Mouse (Mus musculus) lung, embryonic 16.5 days (tissue): ENCODE data around the gene Bcas3. TPM values are rescaled to one million over a fixed set of nuclear protein-coding genes. Genes with fewer than 3 reads are reported as not detected.

Experiments used
- ATAC-seq: fragments of 200-750 bp; cut with Nextera tagmentation; 2 replicates; pipeline ENCODE4 v1.8.0; 2017; ENCODE audit warnings: low read depth, mild to moderate bottlenecking, moderate library complexity
- H3K27ac ChIP-seq: fragments of 300-500 bp; sonication (generic); 2 replicates; pipeline ENCODE4 v1.5.1; 2014; ENCODE audit warnings: mild to moderate bottlenecking, control low read depth, low read length
- H3K27me3 ChIP-seq: fragments of 300-500 bp; sonication (generic); 2 replicates; pipeline ENCODE4 v1.6.1; 2014; ENCODE audit warnings: low read depth, low read length, mixed read lengths; ENCODE audit not compliant: control insufficient read depth, insufficient read depth
- H3K36me3 ChIP-seq: fragments of 300-500 bp; sonication (generic); 2 replicates; pipeline ENCODE4 v1.6.1; 2014; ENCODE audit warnings: low read length; ENCODE audit not compliant: control insufficient read depth, insufficient read depth
- H3K4me1 ChIP-seq: fragments of 300-500 bp; sonication (generic); replicated peaks from 2 replicates; pipeline ENCODE4 v1.6.1; 2014; ENCODE audit warnings: low read length, mixed read lengths; ENCODE audit not compliant: control insufficient read depth, insufficient read depth
- H3K4me2 ChIP-seq: fragments of 300-500 bp; sonication (generic); 2 replicates; pipeline ENCODE4 v1.6.1; 2014; ENCODE audit warnings: low read depth, low read length, control low read depth
- H3K4me3 ChIP-seq: fragments of 300-500 bp; sonication (generic); 2 replicates; pipeline ENCODE4 v1.5.1; 2014; ENCODE audit warnings: mild to moderate bottlenecking, low read length, control low read depth
- H3K9ac ChIP-seq: fragments of 300-500 bp; sonication (generic); 2 replicates; pipeline ENCODE4 v1.6.1; 2014; ENCODE audit warnings: low read length, control low read depth
- H3K9me3 ChIP-seq: fragments of 300-500 bp; sonication (generic); 2 replicates; pipeline ENCODE4 v1.6.1; 2016; ENCODE audit warnings: low read length; ENCODE audit not compliant: control insufficient read depth
- WGBS: fragments of 180-500 bp; shearing (Covaris S2); extraction: QIAGEN DNeasy Blood & Tissue Kit; methylation state at CpG from one replicate; pipeline ENCODE4 v1.1.7; 2014; 5-methylcytosine and 5-hydroxymethylcytosine counted together
- polyA plus RNA-seq: library from polyadenylated mRNA; unstranded; fragments of >200 nt; fragmentation: Nextera tagmentation; extraction: Ambion mirVana; gene quantifications from 2 replicates; pipeline ENCODE4 v1.2.1, GENCODE M21; 2015

Gene Bcas3
- polyA plus RNA-seq, 1 experiment from 2014 or later = 38.4 TPM

GRCm38 (mm10) chr11:85627405-85627804 is 274.4 kb downstream of the Bcas3 start:
- Histone ChIP-seq H3K9ac (0 out of 2 replicates have a peak overlapping the region, but pooled peaks have one; percentile 42), H3K27me3 (no peaks in the 10 kb centered on the region), H3K4me1 (peaks cover 23% of the 10 kb centered on the region), H3K27ac (peak overlapping the region; percentile 57), H3K36me3 (no peaks in the 10 kb centered on the region), H3K9me3 (no peaks in the 10 kb centered on the region), H3K4me3 (no peak overlapping the region), H3K4me2 (peak overlapping the region; percentile 28)
- ATAC-seq = peak; percentile 15; the same call in 1 of the 2 replicates
- 36% methylated on average over 3 of the region's 3 CpGs for WGBS

- peak overlapping the region; percentile 36; the same call in 1 of the 2 replicates for H3K27ac ChIP-seq
- no peaks in the 10 kb centered on the region for H3K9me3 ChIP-seq
- 28% methylated on average over 13 of the region's 13 CpGs for WGBS
- H3K4me3 ChIP-seq = no peak overlapping the region
- no peaks in the 10 kb centered on the region for H3K36me3 ChIP-seq
- H3K27me3 ChIP-seq = no peaks in the 10 kb centered on the region
- H3K4me2 ChIP-seq = no peak overlapping the region
- H3K9ac ChIP-seq = peak overlapping the region; percentile 32; the same call in 1 of the 2 replicates
- ATAC-seq = no peak
- H3K4me1 ChIP-seq = peaks cover 29% of the 10 kb centered on the region
These were observed 275.5 kb downstream of the Bcas3 start for GRCm38 (mm10) chr11:85628303-85629063.

- 51% methylated on average over 2 of the region's 2 CpGs for WGBS
- Histone ChIP-seq H3K36me3 (no peaks in the 10 kb centered on the region), H3K4me3 (no peak overlapping the region), H3K9ac (no peak overlapping the region), H3K9me3 (no peaks in the 10 kb centered on the region), H3K27me3 (no peaks in the 10 kb centered on the region), H3K4me1 (peaks cover 21% of the 10 kb centered on the region), H3K27ac (no peak overlapping the region), H3K4me2 (no peak overlapping the region)
- no peak; the same call in 1 of the 2 replicates for ATAC-seq
These were observed 279.6 kb downstream of the Bcas3 start for GRCm38 (mm10) chr11:85632568-85632981.

DNA sequence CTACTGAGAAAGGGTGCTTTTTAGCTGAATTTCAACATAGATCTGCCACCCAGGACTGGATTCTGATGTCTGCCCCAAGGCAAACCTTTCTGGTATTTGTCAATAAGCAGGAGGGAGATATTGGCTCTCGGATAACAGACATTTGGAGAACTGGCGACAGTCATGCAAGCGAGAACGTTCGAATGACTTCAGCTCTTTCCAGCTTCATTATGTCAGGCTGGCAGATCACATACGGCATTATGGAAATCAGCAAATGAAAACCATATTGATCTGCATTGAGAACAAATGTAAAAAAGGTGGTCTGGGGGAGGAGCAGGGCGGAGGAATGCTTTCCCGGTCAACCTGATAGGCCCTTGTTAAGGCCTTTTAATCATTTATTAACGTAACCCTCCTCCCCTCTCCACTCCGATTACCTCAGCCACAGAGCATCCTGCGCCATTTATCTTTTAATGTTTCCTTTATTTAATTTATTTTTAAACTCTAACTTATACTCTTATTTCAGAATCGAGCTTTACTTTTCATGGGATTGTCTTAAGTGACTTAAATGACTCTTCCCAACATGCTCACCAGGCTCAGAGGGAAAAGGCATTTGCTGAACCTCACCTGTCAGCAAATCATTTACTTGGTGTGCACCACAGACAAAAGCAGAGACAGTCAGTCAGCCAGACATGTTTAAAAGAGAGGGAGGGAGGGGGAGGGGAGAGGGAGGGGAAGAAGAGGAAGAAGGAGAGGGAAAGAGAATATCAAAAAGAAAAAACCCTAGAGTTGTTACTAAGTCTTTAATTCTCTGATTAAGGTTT is 285.9 kb downstream of the Bcas3 start:
- Histone ChIP-seq H3K4me2 (no peak overlapping the region), H3K9me3 (no peaks in the 10 kb centered on the region), H3K9ac (no peak overlapping the region), H3K4me1 (peaks cover 12% of the 10 kb centered on the region; the same call in 1 of the 2 replicates), H3K36me3 (no peaks in the 10 kb centered on the region), H3K4me3 (no peak overlapping the region), H3K27ac (no peak overlapping the region), H3K27me3 (no peaks in the 10 kb centered on the region)
- no peak for ATAC-seq
- WGBS = 40% methylated on average over 12 of the region's 12 CpGs

GRCm38 (mm10) chr11:85640659-85641058 is 287.7 kb downstream of the Bcas3 start:
- peak; percentile 85 for ATAC-seq
- H3K9ac ChIP-seq = peak overlapping the region; percentile 25
- H3K4me3 ChIP-seq = no peak overlapping the region

GRCm38 (mm10) chr11:85641486-85641885 is 288.5 kb downstream of the Bcas3 start:
- no peak overlapping the region for H3K9ac ChIP-seq
- ATAC-seq = no peak
- H3K27me3 ChIP-seq = no peaks in the 10 kb centered on the region
- peaks cover 26% of the 10 kb centered on the region for H3K4me1 ChIP-seq
- H3K27ac ChIP-seq = peak overlapping the region; percentile 63
- H3K9me3 ChIP-seq = no peaks in the 10 kb centered on the region
- 64% methylated on average over 4 of the region's 4 CpGs for WGBS
- H3K4me2 ChIP-seq = peak overlapping the region; percentile 30; the same call in 1 of the 2 replicates
- no peak overlapping the region for H3K4me3 ChIP-seq
- no peaks in the 10 kb centered on the region for H3K36me3 ChIP-seq

More at GRCm38 (mm10) chr11:85640659-85641058, 287.7 kb downstream of the Bcas3 start:
- Histone ChIP-seq H3K9me3 (no peaks in the 10 kb centered on the region), H3K36me3 (no peaks in the 10 kb centered on the region), H3K4me2 (peak overlapping the region; percentile 30), H3K27ac (peak overlapping the region; percentile 83), H3K4me1 (peaks cover 25% of the 10 kb centered on the region), H3K27me3 (no peaks in the 10 kb centered on the region)
- WGBS = 19% methylated on average over 5 of the region's 5 CpGs

GRCm38 (mm10) chr11:85642591-85642990 is 289.6 kb downstream of the Bcas3 start:
- no peak overlapping the region for H3K4me3 ChIP-seq
- H3K9ac ChIP-seq = 0 out of 2 replicates have a peak overlapping the region, but pooled peaks have one; percentile 3
- no peak overlapping the region for H3K4me2 ChIP-seq
- H3K9me3 ChIP-seq = no peaks in the 10 kb centered on the region
- no peaks in the 10 kb centered on the region for H3K36me3 ChIP-seq
- H3K27me3 ChIP-seq = no peaks in the 10 kb centered on the region
- WGBS = 46% methylated on average over 6 of the region's 6 CpGs
- no peak for ATAC-seq
- H3K27ac ChIP-seq = peak overlapping the region; percentile 79
- peaks cover 23% of the 10 kb centered on the region for H3K4me1 ChIP-seq

DNA sequence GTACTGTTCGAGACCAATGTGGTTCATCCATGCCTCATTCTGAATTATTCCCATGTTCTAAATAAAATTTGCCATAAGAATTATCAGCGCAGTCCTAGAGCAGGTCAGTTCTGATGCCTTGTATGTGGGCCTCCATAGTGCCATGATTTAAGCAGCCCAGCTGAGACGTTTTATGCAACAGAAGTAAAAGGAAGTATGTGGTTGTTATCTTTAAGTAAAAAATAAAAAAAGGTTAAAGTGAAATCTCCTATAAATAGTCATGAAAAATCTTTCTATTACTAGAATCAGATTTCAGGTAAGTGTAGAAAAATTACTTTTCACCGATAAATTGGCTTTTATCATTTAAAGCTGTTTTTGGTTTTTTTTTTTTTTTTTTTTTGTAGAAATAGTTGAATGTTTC is 290.1 kb downstream of the Bcas3 start:
- H3K9ac ChIP-seq = 0 out of 2 replicates have a peak overlapping the region, but pooled peaks have one; percentile 3
- no peaks in the 10 kb centered on the region for H3K36me3 ChIP-seq
- no peak overlapping the region for H3K4me3 ChIP-seq
- no peak for ATAC-seq
- peak overlapping the region; percentile 79 for H3K27ac ChIP-seq
- peaks cover 23% of the 10 kb centered on the region for H3K4me1 ChIP-seq
- H3K27me3 ChIP-seq = no peaks in the 10 kb centered on the region
- no peaks in the 10 kb centered on the region for H3K9me3 ChIP-seq
- 77% methylated on average over 4 of the region's 4 CpGs for WGBS
- H3K4me2 ChIP-seq = no peak overlapping the region

DNA sequence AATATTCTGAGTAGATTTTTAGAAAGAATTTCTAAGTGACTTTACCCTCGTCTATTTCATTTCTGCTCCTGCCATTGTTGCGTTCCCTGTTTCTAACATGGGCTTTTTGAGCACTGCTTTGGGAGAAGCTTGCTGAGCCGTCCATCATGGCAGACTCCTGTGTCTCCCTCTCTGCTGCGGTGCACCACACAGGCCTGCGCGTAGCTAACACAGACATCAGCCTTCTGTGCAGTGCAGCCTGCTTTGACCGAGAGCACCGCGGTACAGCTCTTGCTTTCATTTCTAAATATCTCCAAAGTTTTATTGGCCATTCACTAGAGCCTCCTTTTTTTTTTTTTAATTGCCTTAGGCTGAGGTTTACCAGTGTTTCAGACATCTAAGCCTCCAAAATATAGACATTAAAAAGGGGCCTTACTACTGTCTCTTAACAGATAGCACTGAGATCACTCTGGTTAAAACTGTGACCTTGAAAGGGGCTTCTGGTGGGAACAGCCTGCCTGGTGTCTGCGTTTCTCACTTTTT is 290.6 kb downstream of the Bcas3 start:
- Histone ChIP-seq H3K27ac (peak overlapping the region; percentile 86), H3K36me3 (no peaks in the 10 kb centered on the region), H3K4me3 (no peak overlapping the region), H3K9ac (peak overlapping the region; percentile 27; the same call in 1 of the 2 replicates), H3K9me3 (no peaks in the 10 kb centered on the region), H3K27me3 (no peaks in the 10 kb centered on the region), H3K4me1 (peaks cover 23% of the 10 kb centered on the region), H3K4me2 (no peak overlapping the region)
- ATAC-seq = no peak; the same call in 1 of the 2 replicates
- WGBS = 56% methylated on average over 10 of the region's 10 CpGs
